Mouse (Mus musculus) forebrain, embryonic 10.5 days (tissue): ENCODE data around the gene Camkmt. TPM values are rescaled to one million over a fixed set of nuclear protein-coding genes. Genes with fewer than 3 reads are reported as not detected.

ENCODE experiments used
- DNase-seq: peaks from one replicate; pipeline ENCODE4 v3.0.0-alpha.2; 2017; ENCODE audit warnings: low spot score; ENCODE audit errors: extremely low spot score
- H3K27ac ChIP-seq: fragments of 300-500 bp; sonication (generic); 2 replicates; pipeline ENCODE4 v1.5.1; 2016; ENCODE audit warnings: mild to moderate bottlenecking
- H3K27me3 ChIP-seq: fragments of 300-500 bp; sonication (generic); 2 replicates; pipeline ENCODE4 v1.6.1; 2016; ENCODE audit warnings: mild to moderate bottlenecking; ENCODE audit not compliant: poor library complexity, severe bottlenecking
- H3K36me3 ChIP-seq: fragments of 300-500 bp; sonication (generic); replicated peaks from 2 replicates; pipeline ENCODE4 v1.6.1; 2016; ENCODE audit warnings: mild to moderate bottlenecking, moderate library complexity
- H3K4me1 ChIP-seq: fragments of 300-500 bp; sonication (generic); 2 replicates; pipeline ENCODE4 v1.6.1; 2016
- H3K4me3 ChIP-seq: fragments of 300-500 bp; sonication (generic); 2 replicates; pipeline ENCODE4 v1.5.1; 2016; ENCODE audit warnings: mild to moderate bottlenecking, moderate library complexity
- H3K9me3 ChIP-seq: fragments of 300-500 bp; sonication (generic); 2 replicates; pipeline ENCODE4 v1.6.1; 2016; ENCODE audit warnings: mild to moderate bottlenecking, moderate library complexity
- WGBS: fragments of 180-500 bp; shearing (Covaris S2); methylation state at CpG from one replicate; pipeline ENCODE4 v1.1.7; 2016; 5-methylcytosine and 5-hydroxymethylcytosine counted together
- polyA plus RNA-seq: library from polyadenylated mRNA; unstranded; fragments of >200 nt; fragmentation: Nextera tagmentation; extraction: Ambion mirVana; gene quantifications from 2 replicates; pipeline ENCODE4 v1.2.1, GENCODE M21; 2016

Camkmt gene
- polyA plus RNA-seq, 1 experiment from 2014 or later = 14.0 TPM

DNA sequence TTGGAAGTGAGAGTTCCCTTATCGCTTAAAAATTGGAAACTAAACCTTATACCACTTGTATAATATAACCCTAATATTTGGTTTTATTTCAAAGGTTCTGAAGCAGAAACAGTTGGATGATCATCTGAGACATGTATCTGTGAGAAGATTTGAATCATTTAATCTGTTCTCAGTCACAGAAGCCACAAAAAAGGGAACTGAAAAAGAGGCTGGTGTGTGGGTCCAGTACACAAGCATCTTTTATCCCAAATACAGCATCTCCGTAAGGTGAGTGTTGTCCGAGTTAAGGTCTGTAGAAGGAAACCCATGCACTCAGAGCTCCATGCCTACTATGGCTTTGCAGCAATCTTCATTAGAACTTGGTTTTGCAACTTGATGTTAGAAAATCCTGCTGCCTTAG, 6.0 kb downstream of the Camkmt start:
- 93% methylated on average over 3 of the region's 3 CpGs for WGBS
- peaks cover 37% of the 10 kb centered on the region for H3K36me3 ChIP-seq
- no peaks in the 10 kb centered on the region for H3K27me3 ChIP-seq
- H3K4me1 ChIP-seq = peaks cover 9% of the 10 kb centered on the region
- peaks cover 16% of the 10 kb centered on the region for H3K9me3 ChIP-seq
- H3K4me3 ChIP-seq = no peak overlapping the region
- DNase-seq = no peak
- H3K27ac ChIP-seq = no peak overlapping the region

DNA sequence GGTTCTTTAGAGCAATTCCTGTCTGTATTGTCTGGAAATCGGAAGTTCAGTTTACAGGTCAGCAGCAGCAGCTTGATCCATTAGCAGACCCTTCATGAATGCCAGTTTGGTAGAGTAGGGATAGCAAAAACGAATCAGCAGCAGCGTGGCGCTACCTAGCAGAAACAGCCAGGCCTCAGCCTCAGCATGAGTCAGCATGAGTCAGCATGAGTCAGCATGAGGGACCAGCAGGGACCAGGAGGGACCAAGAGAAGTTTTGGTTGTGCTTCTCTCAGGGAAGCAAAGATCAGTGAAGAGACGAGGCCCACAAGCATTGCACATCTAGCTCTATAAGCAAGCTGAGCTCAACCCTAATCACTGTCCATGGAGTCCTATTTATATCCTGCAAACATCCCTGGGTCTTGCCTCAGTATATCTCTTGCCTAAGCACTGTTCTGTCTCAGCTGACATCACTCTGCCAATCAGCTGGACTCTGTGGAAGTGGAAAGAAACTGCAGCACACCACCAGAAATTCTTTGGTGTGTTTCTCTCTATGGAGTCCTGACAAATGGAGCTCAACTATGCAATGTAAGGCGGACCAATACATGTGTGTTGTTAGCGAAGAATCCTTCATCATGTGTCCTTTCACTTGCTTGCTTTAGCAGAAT, 8.4 kb downstream of the Camkmt start:
- Histone ChIP-seq H3K27ac (no peak overlapping the region), H3K9me3 (peaks cover 16% of the 10 kb centered on the region), H3K4me3 (no peak overlapping the region), H3K36me3 (peaks cover 37% of the 10 kb centered on the region), H3K4me1 (no peaks in the 10 kb centered on the region), H3K27me3 (no peaks in the 10 kb centered on the region)
- DNase-seq = no peak
- 94% methylated on average over 7 of the region's 7 CpGs for WGBS

DNA sequence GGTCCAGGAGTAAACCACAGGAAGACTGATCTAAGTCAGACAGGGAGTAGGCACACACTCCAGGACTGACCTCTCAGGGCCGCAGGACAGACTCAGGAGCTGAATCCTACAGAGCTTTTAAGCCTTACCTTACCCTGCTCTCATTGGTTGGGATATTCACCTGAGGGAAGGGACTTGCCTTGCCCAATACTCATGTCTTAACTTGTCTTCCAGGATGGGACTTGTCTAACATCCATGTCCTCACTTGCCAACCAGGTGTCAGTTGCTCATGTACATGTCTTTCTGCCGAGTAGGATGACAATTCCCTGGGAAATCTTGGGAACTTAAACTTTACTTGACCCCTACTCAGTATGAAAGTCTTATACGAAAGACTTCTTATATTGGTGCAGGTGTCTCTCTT, 9.9 kb downstream of the Camkmt start:
- H3K27ac ChIP-seq = no peak overlapping the region
- H3K36me3 ChIP-seq = peaks cover 37% of the 10 kb centered on the region
- peaks cover 16% of the 10 kb centered on the region for H3K9me3 ChIP-seq
- H3K4me1 ChIP-seq = no peaks in the 10 kb centered on the region
- no peaks in the 10 kb centered on the region for H3K27me3 ChIP-seq
- no peak for DNase-seq
- H3K4me3 ChIP-seq = no peak overlapping the region
- 95% methylated on average over 3 of the region's 3 CpGs for WGBS

DNA sequence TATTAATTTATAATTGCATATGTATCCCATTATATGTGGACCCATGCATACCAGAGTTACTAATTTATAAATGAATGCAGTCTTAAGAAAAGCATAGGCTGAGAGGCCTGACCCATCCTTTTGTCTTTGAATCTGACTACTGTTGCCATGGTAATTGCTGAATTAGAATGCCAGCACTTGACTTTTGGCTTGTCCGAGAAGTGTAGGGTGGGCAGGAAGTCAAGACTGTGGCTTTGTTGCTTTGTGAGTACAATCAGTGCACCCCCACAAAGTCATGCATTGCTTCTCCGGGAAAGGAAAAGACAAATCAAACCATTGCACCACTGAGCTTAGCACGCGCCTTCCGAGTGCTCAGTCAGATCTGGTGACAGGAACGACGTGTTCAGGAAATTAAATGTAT, 11.4 kb downstream of the Camkmt start:
- no peak overlapping the region for H3K27ac ChIP-seq
- 89% methylated on average over 7 of the region's 7 CpGs for WGBS
- no peaks in the 10 kb centered on the region for H3K27me3 ChIP-seq
- H3K36me3 ChIP-seq = peaks cover 34% of the 10 kb centered on the region
- DNase-seq = no peak
- no peak overlapping the region for H3K4me3 ChIP-seq
- H3K9me3 ChIP-seq = peaks cover 16% of the 10 kb centered on the region
- no peaks in the 10 kb centered on the region for H3K4me1 ChIP-seq

DNA sequence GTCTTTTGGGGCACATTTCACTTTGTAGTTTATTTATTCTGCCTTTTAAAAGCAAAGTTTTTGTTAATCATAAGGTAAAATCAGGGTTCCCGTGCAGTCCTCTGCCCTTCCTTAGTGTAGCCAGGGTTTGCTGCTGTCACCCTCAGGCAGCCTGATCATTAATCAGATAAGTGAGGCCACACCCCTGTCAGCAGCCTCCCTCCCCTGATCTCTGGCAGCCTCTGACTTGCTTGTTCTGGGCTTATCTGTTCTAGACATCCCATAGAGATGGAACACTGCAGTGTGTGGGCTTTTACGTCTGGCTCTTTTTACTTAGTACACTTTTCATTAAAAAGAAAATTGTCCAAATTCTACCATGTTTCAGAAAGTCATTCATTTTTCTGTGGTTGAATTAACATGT, 13.0 kb downstream of the Camkmt start:
- Histone ChIP-seq H3K9me3 (peaks cover 10% of the 10 kb centered on the region), H3K27me3 (no peaks in the 10 kb centered on the region), H3K4me3 (no peak overlapping the region), H3K27ac (no peak overlapping the region), H3K36me3 (peaks cover 19% of the 10 kb centered on the region), H3K4me1 (no peaks in the 10 kb centered on the region)
- 64% methylated on average over 2 of the region's 2 CpGs for WGBS
- DNase-seq = no peak

DNA sequence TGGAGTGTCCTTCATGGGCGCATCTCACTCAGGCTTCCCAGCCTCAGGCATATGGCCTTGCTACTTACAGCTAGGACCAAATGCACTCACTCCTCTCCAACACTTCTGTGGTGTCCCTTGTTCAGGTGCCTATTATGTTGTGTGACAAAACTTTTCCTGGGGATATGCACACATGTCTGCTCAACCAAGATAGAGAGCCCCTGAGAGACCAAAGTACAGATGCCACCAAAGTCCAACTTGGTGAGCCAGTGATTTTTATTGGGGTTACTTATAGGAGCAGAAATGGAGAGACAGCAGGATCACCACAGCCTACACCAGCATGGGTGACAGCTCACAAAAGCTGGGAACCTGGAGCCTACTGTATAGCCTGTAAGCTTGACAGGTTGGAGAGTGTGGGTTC, 20.3 kb downstream of the Camkmt start:
- Histone ChIP-seq H3K9me3 (no peaks in the 10 kb centered on the region), H3K36me3 (peaks cover 4% of the 10 kb centered on the region; the same call in 1 of the 2 replicates), H3K27ac (no peak overlapping the region), H3K4me1 (no peaks in the 10 kb centered on the region), H3K27me3 (no peaks in the 10 kb centered on the region), H3K4me3 (no peak overlapping the region)
- WGBS = 98% methylated on average over 1 of the region's 1 CpGs
- no peak for DNase-seq

DNA sequence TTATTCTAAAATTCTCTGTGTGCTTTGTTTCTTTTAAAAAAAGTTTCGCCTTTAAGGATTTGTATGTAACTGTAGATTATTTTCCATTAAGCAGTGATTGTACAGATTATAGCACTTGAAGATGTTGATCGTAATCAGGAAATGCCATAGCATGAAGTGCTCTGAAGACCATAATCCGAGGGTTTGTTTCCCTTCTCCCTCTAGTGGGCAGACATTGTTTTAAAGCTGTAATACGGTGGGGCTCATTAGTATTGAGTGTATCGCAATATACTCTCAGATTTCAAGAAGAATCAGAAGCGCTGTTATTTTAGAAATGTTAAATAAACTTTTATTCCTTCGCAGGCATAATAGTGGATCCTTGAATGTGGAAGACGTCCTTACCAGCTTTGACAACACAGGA, 23.1 kb downstream of the Camkmt start:
- no peak for DNase-seq
- 86% methylated on average over 8 of the region's 8 CpGs for WGBS

DNA sequence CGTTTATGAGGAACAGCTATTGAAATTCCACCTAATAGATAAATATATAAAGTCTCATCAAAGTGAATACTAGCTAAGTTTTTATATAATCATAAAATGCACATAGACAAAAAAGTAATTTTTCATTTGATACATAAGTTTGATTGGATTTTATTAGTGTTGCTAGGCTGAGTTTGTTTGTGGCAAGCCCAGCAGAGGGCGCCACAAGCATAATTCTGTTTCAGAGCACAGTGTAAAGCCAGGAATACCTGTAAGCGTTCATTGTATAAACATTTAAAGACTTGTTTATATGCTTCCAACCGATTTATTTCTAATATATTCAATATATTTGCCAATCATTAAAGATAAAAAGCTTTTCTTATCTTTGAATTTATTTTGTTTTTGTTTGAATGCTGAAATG, 26.3 kb downstream of the Camkmt start:
- Histone ChIP-seq H3K4me1 (peaks cover 11% of the 10 kb centered on the region), H3K27ac (no peak overlapping the region), H3K4me3 (no peak overlapping the region), H3K9me3 (no peaks in the 10 kb centered on the region), H3K27me3 (no peaks in the 10 kb centered on the region), H3K36me3 (no peaks in the 10 kb centered on the region)
- DNase-seq = peak; percentile 48
- WGBS = 35% methylated on average over 4 of the region's 4 CpGs

More for the DNA sequence above, 23.1 kb downstream of the Camkmt start:
- Histone ChIP-seq H3K36me3 (peaks cover 4% of the 10 kb centered on the region; the same call in 1 of the 2 replicates), H3K27ac (no peak overlapping the region), H3K4me3 (no peak overlapping the region), H3K27me3 (no peaks in the 10 kb centered on the region), H3K9me3 (no peaks in the 10 kb centered on the region), H3K4me1 (peaks cover 5% of the 10 kb centered on the region)

DNA sequence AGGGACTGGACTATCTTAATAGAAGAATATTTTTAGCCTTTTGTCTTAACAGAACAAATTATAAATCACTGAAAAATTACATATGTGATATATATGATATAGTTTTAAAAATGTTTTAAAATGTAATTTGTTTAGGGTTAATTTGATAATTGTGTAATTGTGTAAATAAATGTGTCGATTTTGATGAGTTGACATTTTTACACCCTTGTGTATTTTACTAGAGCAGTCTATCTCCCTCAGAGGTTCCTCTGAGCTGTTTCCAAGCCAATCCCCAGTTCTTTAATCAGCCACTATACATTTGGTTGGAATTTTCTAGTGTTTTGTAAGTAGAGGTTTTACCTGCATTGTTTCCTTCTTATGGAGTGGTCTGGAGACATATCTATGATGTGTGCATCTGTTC, 48.0 kb downstream of the Camkmt start:
- Histone ChIP-seq H3K27ac (no peak overlapping the region), H3K9me3 (no peaks in the 10 kb centered on the region), H3K4me3 (no peak overlapping the region), H3K27me3 (no peaks in the 10 kb centered on the region), H3K4me1 (peaks cover 11% of the 10 kb centered on the region), H3K36me3 (no peaks in the 10 kb centered on the region)
- WGBS = 86% methylated on average over 1 of the region's 1 CpGs
- no peak for DNase-seq

DNA sequence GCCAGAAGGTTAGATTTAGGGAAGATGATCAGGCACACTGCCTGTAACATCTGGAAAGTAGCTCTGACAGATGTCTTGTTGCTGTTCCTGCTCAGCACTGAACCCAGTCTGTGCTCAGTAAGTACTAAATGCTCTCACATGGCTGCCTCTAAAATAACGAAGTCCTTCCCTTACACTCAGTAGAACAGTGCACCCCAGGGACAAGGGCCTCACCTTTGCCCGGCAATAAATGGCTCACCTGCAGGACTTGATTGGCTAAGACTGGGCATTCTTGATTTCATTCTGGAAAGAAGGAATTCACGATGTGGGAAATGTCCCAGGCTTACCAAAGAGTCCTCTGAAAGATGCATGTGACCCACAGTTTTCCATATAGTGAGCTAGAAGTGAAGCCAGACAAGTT, 51.3 kb downstream of the Camkmt start:
- WGBS = 76% methylated on average over 3 of the region's 3 CpGs
- H3K36me3 ChIP-seq = no peaks in the 10 kb centered on the region
- H3K4me3 ChIP-seq = no peak overlapping the region
- peaks cover 11% of the 10 kb centered on the region for H3K4me1 ChIP-seq
- no peaks in the 10 kb centered on the region for H3K9me3 ChIP-seq
- no peak overlapping the region for H3K27ac ChIP-seq
- no peak for DNase-seq
- H3K27me3 ChIP-seq = no peaks in the 10 kb centered on the region

DNA sequence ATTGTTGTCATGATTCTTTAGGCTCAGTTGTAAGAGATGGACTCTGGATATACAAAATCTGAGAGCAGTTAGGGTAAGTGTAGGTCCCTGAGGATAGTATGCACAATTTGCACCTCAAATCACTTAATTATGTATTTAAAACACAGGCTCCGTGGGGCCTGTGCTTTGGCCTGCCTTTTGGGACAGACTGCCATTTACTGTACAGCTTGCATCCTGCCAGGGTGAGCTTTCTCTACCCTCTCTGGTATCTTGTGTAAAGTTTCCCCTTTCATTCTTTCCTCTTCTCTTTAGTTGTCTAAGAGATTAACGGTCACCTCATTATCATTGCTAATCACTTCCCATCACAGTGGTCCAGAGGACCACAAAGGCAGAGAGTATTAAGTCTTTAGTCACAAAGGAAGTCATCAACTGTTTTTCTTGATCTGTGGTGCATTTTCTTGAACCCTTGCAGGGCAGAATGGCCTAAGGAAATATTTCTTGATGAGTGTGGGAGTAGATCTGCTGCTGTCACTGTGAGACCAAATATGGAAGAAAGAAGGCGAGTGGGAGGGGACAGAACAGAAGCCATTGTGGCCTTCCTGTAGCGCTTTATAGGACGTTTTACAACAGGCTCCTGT, 52.3 kb downstream of the Camkmt start:
- Histone ChIP-seq H3K4me1 (peaks cover 11% of the 10 kb centered on the region), H3K27ac (no peak overlapping the region), H3K36me3 (no peaks in the 10 kb centered on the region), H3K4me3 (no peak overlapping the region), H3K27me3 (no peaks in the 10 kb centered on the region), H3K9me3 (no peaks in the 10 kb centered on the region)
- WGBS = 22% methylated on average over 5 of the region's 5 CpGs
- DNase-seq = no peak

DNA sequence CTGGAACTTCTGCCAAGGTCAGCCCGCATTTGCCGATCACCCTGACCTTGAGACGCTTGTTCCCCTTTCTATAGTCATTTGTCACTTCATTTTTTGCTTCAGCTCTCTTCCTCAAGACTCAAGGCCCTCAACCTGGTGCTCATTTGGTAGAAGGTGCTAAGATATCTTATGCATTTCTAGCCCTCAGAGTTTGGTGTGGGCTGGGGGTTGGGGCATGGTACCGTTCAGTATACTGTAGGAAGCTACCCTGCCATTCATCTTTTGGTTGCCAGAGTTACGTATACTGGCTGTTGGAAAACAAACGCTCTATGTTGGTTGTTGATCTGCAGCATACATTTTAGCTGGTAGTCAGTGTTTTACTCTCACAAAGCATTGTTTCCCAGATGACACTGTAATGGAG, 53.8 kb downstream of the Camkmt start:
- no peak for DNase-seq
- 94% methylated on average over 6 of the region's 6 CpGs for WGBS
- Histone ChIP-seq H3K9me3 (no peaks in the 10 kb centered on the region), H3K4me1 (peaks cover 14% of the 10 kb centered on the region), H3K36me3 (no peaks in the 10 kb centered on the region), H3K27ac (no peak overlapping the region), H3K27me3 (no peaks in the 10 kb centered on the region), H3K4me3 (no peak overlapping the region)

DNA sequence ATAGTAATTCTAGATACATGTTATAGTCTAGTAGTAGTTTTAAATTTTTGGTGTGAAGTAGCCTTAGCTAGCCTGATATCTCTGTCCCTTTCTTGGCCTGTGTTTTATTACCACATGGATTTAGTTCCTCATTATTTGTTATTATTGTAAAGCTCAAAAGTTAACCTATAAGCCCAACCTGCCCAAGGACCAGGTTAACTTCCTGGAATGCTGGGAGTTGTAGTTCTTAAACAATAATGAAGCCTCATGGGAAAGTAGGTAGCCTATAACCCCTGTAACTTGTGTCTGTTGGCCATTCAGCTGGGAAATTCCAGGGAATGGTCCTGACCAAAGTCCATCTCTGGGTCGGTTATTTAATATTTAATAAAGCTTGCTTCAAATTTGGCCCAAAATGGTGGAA, 58.0 kb downstream of the Camkmt start:
- H3K4me3 ChIP-seq = no peak overlapping the region
- H3K9me3 ChIP-seq = no peaks in the 10 kb centered on the region
- H3K27me3 ChIP-seq = 0 out of 2 replicates have a peak, but pooled peaks cover 5% of the 10 kb centered on the region
- H3K36me3 ChIP-seq = no peaks in the 10 kb centered on the region
- no peak for DNase-seq
- WGBS = 81% methylated on average over 1 of the region's 1 CpGs
- H3K4me1 ChIP-seq = peaks cover 10% of the 10 kb centered on the region
- no peak overlapping the region for H3K27ac ChIP-seq
